Mouse (Mus musculus) embryo, embryonic 11 days (tissue): ENCODE data around the gene E030018B13Rik.

Experiments used
- DNase-seq: peaks from one replicate; pipeline ENCODE4 v3.0.0-alpha.2; 2015

The E030018B13Rik gene

GRCm38 (mm10) chr7:63938914-63939396 lies 22.3 kb downstream of the E030018B13Rik start, which contains the start of gene Klf13:
Klf13 (minus strand) TSS chr7:63938915.
- peak; percentile 99 for DNase-seq

- peak; percentile 77 for DNase-seq
Observed at GRCm38 (mm10) chr7:63939397-63939951, 22.8 kb downstream of the E030018B13Rik start.

DNA sequence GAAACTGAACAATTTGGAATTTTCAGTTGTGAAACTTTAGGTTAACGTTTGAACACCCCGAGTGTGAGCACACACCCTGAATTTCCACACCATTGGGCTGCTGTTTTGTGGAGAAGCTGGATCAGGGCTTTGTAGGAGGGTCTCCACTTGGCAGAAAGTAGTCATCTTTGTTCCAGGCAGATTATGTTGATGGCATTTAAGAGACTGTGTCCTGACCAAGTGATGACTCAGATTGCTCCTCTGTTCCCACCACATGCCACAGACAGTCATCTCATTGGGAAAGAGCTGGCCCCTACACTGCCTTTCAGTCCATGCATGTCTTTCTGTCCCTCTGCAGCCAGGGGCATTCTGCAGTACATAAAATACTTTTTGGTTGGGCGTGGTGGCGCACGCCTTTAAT lies 23.7 kb downstream of the E030018B13Rik start:
- no peak for DNase-seq

GRCm38 (mm10) chr7:63941050-63941449 lies 24.4 kb downstream of the E030018B13Rik start:
- no peak for DNase-seq

DNA sequence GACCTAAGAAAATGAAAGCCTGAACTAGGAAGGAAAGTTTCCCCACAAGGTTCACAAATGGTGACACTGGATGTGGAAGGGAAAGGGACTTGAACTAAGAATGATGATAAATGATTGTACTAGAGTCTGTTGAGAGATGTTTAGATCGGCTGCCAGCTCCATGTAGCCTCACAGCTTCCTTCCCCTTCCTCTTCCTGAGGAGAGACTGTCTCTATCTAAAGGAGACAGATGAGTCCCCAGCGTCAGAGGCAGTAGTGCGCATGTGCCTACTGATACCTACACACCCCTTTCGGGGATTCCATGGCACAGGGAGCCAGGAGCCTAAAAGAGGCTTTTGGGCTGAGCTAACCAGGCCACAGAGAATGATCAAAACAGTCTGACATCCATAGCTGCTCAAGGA lies 24.8 kb downstream of the E030018B13Rik start:
- no peak for DNase-seq

- no peak for DNase-seq
Observed at GRCm38 (mm10) chr7:63943946-63944345, 27.3 kb downstream of the E030018B13Rik start.

- no peak for DNase-seq
Observed at GRCm38 (mm10) chr7:63947514-63948487, 31.1 kb downstream of the E030018B13Rik start.

- no peak for DNase-seq
Observed at GRCm38 (mm10) chr7:63949176-63949575, 32.5 kb downstream of the E030018B13Rik start.

GRCm38 (mm10) chr7:63950931-63951607 lies 34.4 kb downstream of the E030018B13Rik start:
- no peak for DNase-seq

DNA sequence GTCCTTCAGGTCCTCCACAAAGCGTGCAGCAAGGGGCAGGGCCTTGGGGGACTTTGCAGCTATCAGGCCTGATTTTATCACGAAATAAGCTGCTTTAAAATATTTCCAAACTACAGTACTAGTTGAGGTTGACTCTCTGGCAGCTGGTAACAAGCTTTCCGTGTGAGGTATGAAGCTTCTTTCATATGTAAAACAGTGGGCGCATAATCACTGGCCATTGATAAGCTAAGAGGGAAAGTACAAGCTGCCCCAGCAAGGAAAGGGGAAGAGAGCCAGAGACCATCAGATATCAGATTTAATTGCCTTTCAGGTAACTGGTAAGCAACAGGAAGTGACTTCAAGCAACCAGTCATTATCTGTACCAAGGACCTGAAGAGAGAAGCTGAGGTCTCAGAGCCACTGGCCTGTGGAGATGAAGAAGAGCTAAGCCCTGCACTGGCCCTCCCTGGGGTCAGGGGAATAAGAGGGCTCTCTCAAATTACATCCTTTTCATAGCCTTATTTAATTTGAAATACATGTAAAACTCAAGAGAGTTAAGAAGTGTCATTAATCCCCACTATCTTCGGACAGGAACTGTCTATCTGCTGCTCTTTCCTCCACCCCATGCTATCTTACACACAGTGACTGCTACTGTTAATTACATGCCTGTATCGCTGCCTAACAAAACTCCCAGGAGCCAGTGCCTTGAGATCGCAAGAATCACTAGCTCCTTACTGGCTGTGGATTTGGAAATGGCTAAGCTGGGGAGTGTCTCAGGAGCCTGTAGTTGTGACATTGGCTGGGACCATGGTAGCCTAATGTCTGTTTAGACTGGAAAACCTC lies 35.6 kb downstream of the E030018B13Rik start:
- no peak for DNase-seq

DNA sequence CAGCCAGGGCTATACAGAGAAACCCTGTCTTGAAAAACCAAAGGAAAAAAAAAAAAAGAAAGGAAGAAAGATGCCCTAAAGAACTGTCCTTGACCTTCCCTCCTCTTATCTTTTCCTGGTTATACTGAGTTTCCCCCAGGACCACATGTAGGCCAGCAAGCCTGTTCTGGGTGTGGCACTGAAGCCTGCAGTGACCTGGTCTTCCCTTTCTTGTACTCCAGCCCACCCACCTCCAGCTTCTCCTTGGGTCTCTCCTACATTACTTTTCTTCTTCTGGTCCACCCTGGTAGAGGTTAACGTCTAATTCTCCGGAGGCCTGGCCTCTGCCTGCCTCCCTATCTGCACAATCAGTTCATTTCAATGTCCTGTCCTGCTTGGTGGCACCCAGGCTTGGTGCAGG lies 38.8 kb downstream of the E030018B13Rik start:
- DNase-seq: no peak

DNA sequence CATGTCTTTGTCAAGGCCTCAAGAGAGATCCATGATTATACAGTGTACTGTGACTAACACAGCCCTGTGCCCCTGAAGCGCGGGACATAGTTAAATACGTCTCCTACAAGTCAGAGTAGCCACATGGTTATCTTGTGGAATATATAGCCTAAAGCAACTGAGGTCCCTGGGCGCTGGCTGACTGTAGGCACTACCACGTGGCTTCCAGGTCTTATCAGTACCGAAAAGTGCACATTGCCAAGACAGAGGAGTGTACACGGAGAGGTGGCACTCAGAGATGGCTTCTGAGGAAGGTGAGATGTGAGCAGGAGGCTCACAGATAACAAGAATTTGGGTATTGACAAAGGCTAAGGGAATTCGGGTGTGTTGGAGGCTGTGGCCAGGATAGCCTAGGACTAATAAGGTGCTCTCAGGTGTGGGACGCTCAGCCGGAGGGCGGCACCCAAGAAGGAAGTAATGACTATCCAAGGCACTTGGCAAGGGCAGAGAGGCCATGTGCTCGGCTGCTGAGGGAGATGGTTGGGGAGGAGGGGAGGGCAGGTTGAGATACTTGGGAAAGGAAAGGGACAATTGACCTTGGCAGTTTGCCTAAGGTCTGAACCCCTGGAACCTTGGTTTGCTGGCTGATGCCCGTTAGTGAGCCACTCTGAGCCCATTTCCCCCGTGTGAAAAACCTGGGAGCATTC lies 39.6 kb downstream of the E030018B13Rik start:
- DNase-seq: no peak

GRCm38 (mm10) chr7:63956981-63957713 lies 40.5 kb downstream of the E030018B13Rik start:
- peak; percentile 86 for DNase-seq

DNA sequence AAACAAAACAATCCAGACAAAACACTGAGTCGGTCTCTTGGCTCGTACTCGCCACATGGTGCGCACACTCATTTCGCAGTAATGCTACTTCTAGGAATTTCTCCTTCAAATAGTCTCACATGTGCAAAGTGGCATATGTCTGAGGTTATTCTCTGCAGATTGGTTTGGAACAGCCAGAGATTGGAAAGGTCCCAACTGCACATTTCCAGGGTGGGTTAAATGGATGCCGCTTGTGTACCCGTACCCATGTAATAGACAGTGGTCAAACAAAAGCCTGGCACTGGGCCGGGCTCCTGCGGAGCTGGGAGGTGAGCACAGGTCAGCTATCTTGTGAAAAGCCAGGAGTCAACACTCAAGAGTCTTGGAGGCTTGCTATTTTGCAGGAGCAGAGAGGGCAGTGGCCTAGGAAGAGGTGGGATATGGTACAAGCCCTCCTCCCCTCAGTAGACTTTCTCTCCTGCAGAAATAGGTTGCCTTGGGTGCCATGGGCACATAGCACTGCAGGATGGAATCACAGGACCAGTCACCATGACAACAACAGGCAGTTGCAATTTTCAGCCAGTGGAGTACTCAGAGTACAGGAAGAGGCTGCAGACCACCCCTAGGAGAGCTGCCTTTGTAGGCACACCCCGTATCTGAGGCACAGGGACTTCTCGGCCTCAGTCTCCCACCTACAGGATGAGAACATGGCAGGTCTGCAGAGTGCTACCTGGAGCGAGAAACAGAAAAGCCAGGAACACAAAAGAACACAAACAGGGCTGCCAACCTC lies 41.4 kb downstream of the E030018B13Rik start:
- DNase-seq: peak; percentile 24

- no peak for DNase-seq
Observed at GRCm38 (mm10) chr7:63963632-63964031, 47.0 kb downstream of the E030018B13Rik start.

DNA sequence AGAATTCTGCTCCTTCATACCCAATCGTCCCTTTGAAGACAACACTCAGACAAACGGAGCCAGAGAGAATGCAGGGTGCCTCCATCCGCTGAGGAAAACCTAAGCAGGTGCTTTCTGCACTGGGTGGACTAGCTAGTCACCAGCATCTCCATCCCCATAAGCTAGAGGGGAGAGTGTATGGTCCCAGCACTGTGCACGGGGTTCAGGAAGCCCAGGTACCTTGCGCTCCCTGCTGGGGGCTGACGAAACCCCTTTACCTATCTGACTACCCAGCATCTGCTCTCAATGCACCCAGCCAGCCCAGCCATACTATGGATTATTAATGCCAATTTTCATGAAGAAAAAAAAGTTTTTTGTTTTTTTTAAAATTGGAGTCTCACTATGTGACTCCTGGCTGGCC lies 47.5 kb downstream of the E030018B13Rik start:
- no peak for DNase-seq

GRCm38 (mm10) chr7:63965135-63965534 lies 48.5 kb downstream of the E030018B13Rik start:
- no peak for DNase-seq

DNA sequence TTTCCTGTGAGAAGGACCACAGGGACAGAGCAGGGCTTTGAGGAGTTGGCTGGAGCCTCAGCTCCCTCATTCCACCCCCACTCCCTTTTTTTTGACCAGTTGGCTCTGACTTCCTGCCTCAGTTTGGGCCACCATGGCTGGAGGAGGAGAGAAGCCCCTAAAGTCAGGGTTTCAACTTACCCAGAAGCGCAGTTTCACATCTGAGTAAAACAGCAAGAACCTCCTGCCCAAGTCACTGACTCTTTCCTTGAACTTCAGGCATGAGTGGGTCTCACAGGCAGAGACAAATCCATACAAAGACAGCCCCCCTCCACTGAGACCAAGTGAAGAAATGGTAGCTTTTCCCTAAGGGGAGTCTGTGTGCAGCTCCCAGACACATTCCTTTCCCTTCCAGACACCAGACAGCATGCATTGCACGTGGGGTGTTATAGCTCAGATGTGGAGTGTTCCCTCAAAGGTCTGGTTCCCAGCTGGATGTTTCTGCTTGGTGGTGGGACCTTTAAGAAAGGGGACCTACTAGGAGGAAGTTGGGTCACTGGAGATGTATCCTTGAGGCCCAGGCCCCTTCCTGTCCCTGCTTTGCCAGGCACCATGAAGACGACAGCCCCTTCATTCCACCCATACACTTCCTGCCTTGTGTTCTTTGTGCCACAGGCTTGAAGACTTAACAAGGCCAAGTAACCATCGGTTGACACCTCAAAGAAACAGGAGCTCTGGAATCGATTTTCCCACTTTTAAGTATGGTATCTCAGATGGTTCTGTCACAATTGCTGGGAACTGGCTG lies 49.2 kb downstream of the E030018B13Rik start:
- DNase-seq: no peak

DNA sequence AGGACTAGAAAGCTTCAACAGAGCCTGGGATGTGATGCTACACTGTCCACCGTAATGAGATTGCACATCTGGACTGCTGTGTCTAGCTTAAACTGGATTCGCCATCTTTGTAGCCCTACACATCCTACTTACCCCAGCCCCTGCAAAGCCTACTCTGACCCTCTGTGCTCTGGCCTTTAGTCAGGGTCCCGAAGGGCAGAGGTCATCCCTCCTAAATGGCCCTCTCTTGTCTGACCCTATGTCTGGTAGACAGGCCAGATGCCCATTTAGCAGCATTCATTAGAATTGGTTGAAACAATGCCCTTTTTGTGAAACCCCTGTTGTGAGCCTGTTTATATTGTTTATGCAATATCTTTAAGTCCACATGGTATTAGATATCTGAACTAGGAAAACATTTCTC lies 53.3 kb downstream of the E030018B13Rik start:
- peak; percentile 23 for DNase-seq
